Mouse (Mus musculus): Measurements from ENCODE around the gene Klhdc10.

The Klhdc10 gene

DNA sequence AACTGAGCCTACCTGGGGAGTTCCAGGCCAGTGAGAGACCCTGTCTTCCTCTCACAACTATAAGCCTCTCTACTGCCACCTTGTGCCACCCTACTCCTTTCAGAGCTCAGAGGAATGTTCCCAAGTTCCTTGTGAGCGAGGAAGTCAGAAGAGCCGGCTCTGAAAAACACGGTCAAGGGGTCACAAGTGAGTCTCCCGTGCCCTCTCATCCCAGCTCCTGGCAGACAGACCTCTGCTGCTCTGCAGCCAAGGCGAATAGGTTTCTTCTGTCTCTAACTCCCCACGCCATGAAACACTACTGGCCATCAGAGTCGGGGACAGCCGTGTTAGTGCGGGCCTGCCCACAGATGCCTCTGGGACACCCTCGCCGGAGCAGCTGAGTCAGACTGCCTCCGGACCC lies 67.0 kb downstream of the Klhdc10 start:
- DNase-seq (ENCODE audit: low spot score in 2 of 2), result peak in 1 of 2 experiments; percentile 26

DNA sequence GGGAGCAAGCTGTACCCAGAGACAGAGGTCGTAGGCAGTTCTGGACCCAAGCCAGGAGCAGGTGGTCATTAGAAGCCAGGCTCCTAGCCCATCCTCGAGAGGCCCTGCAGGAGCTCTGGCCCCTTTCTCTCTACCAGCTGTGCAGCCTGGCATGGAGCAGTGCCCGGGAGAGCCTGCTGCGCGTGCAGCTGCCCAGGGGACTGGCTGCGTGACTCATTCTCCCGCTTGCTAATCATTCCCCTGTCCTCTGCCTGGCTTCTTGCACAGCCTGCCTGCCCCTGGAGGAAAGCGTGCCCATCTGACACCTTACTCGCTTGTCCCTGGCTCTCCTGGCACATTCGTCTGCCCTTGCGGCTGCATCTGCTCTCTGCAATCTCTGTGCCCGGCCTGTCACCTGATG lies 67.7 kb downstream of the Klhdc10 start:
- DNase-seq (ENCODE audit: low spot score in 2 of 2), result no peak

DNA sequence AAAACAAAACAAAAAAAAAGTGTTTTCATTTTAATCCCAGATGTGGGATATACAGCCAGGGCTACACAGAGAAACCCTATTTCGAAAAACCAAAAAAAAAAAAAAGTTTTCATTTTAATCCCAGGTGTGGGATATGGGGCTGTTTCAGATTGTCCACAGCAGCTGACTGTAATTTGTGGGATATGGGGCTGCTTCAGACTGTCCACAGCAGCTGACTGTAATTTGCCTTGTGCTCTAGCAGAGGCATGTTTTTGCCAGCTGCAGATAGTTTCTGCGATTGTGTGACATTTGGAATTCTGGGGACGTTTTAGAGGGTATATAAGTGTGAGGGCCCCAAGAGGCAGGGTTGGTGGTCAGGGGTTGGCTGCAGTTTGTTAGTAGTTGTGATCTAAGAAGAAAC lies 70.0 kb downstream of the Klhdc10 start:
- no peak for DNase-seq (ENCODE audit: low spot score in 2 of 2)

DNA sequence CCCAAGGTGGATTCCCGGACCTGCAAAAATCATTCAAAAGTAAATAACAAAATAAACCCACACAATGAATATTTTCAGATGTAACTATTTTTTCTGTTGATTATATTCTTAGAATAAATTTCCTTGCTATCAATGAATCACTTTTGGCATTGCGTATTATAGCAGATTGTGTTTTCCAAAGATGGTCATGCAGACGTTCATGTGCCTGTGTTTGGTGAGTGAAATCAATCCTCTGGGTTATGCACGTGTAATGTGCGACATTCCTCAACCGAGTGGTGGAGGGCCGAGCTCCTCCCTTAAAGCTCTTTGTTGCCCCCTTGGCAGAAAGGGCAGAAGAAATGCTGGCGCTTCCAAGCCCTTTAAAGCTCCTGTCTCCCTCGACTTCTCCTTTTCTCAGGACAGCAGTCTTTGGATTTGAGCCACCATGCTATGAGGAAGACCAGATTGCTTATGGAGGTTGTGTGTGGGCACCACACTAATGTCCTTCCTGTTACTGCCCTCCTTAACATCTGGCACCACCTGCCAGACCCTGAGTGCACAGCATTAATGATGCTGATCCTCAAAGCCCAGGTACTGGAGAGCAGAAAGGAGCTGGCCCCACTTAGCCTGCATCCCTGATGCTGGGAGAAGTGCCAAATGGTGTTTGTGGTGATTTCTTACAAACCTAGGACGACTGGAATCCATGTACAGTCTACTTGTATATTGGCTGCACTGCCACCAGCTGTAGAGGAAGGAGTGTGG lies 74.5 kb downstream of the Klhdc10 start:
- DNase-seq (ENCODE audit: low spot score in 2 of 2), result no peak

DNA sequence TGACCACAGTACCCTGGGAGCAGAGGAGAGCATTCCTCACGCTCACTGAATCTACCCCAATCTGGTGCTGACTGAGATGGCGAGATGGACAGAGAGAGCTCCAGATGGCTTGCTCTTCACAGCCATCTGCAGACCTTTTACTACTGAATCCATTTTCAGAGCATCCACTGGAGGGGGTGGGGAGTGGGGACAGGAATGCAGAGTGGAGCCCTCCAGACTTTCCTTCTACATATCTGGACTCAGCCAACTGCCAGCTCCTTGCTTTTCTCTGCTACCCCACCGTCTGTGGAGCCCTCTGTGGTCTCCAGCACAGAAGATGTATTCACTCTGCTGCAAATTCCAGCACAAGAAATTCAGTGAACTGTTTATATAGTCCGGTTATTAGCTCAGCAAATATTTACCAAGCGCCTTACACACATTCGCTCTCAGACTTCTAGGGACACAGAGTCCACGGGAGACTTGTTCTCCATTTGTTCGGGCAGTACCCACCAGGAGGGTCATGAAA lies 75.6 kb downstream of the Klhdc10 start:
- no peak for DNase-seq (ENCODE audit: low spot score in 2 of 2)

DNA sequence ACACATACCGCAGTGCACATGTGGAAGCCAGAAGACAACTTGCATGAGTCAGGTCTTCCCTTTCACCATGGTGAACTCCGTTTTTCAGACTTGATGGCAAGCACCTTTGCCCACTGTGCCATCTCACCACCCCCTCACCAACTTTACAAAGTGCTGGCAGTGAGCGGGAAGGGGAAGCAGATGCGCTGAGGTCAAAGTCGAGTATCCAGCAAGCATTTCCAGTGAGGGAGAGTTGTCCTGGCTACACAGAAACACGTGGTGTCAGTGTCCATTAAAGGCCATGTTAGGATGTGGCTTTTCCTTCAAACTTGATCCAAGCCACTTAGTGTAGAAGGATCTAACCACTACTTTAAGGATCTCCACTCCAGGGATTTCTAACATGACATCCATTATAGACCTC lies 76.1 kb downstream of the Klhdc10 start:
- DNase-seq (ENCODE audit: low spot score in 2 of 2), result no peak

DNA sequence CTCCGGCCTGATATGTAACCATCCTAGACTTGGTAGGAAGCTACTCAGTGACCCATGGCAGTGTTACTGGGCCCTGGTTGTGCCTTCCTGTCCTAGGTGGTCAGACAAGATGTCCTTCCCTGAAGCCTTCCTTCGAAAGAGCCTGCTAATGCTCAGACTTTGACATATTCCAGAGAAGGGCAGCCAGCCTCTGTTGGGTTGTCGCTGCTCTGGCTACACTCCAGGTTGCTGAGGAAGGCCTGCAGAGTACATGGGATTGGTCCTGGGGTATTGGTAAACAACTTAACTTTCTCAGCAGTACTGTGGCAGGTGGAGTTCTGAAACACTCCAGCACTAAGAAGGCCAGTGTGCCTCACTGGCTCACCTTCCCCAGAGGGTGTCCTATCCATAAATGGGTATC lies 77.8 kb downstream of the Klhdc10 start:
- DNase-seq (ENCODE audit: low spot score in 2 of 2), result no peak

DNA sequence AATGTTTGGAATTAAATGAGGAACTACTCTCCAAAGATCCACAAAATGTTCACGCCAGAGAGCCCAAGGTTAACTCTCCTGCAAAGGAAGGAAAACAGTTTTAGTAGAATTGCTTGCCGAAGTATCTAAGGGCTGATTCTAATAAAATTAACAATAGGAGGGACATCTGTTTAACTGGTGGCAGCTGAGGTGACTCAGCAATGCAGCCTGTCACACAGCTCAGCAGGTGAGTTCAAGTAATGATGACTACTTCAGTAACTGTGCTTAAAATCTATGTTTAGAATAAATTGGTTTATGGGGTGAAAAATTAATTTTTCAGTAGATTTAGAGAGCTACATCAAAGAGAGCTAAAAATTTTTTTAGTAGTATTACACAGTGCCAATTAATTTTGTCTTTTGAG lies 81.2 kb downstream of the Klhdc10 start:
- no peak for DNase-seq (ENCODE audit: low spot score in 2 of 2)

DNA sequence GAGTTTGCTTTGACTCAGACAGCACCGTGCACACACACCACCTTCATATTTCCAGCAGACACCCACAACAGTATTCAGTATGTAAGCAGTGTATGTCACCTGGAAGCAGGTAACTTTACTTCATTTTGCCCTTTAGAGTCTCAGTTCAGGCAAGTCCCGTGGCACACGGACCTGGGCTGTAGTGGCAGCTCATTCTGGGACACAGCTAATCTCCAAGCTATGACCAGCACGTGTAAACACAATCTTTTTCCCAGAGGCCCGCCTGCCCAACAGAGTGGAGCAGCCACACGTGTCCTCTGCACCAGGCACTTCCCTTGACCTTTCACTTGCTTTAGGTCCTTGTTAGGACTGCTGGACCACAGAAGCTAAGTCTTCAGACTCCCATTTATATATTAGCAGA lies 84.8 kb downstream of the Klhdc10 start:
- no peak for DNase-seq (ENCODE audit: low spot score in 2 of 2)

DNA sequence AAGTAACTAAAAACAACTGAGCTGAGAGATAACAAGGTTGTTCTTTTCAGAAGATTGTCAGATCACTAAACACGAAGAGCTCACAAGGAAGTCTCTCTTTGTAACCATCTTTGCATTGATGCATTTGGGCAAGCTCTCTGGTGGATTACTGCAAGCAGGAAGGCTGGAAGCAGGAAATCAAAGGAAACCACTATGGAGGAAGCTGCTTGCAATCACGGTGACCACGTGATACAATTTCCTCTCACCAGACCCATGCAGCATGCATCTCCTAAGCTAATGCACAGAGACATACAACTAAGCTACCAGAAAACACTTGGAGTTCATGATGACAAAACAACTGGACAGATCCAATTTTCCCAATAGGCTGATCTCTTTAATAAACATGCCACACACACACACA lies 97.4 kb downstream of the Klhdc10 start:
- DNase-seq (ENCODE audit: low spot score in 2 of 2), result no peak
